Mouse (Mus musculus): ENCODE measurements around the gene Ly6f.

Ly6f gene

DNA sequence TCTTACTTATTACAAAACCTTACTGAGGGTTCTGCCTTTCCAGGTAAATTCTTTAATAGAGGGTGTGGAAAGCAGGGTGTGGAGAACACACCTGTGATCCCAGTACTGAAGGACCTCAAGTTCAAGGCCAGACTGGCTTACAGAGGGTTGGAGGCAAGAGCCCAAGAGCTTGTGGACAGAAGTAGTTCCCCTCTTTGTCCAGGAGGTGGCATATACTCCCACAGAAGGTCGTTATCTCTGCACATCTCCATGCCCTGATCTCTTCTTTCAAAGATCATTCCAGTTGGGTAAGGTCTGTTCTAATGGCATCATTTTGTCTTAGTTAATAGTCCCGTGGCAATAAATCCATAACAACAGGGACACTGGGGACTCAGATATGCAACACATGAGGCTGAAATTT, 49.0 kb downstream of the Ly6f start:
- DNase-seq (ENCODE audit: low read depth, low spot score): no peak

DNA sequence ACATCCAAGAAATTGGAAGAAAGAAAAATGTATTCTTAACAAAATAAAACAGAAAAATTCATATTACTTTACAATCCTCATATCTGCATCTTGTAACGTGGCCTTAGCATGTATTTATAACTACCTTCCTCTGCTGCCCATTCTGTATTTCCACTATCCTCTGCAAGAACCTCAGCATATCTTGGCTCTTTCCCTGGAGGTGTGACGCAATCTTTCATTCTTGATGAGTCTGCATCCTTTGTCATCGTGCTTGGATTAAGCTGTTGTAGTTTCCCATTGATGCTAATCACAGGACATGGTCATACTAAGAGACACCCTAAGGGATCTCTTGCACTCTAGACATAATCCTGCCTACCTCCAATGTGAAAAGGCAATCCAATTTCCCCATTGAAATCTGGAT, 50.4 kb downstream of the Ly6f start:
- no peak for DNase-seq (ENCODE audit: low read depth, low spot score)

DNA sequence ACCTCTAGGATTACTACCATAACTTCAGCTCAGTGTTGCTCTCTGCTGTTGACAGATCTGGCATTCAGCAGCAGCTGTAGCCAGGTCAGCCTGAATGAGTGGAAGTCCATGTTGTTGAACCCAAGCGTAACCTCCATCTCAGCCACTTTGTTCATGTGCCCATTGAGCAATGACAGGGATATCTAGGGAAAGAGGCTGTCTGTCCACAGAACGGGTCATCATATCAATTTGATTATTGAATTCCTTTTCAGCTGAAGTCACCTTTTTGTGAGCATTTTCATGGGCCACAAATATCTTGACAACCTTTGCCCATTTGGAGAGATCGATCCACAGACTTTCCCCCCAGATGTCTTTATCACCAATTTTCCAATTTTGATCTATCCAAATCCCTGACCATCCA, 51.9 kb downstream of the Ly6f start:
- DNase-seq (ENCODE audit: low read depth, low spot score): no peak
